In genomic region chr6:96632243-96632642, GRCm38 (mm10) we compare ENCODE assay signal across 12 mouse cellular contexts.
"Had no signal": no experiment of that assay in that cellular context is flagged by ENCODE, and none has a peak within 500 bp of the region (broad histone marks: within the 10 kb centered on the region; RNA-seq: fewer than 3 reads in every experiment).

No protein-coding gene starts in this region.

- H3K36me3 ChIP-seq: kidney, embryonic 15.5 days; limb, embryonic 13.5 days; midbrain, embryonic 13.5 days had no signal

- H3K27me3 ChIP-seq: kidney, embryonic 15.5 days; limb, embryonic 13.5 days; midbrain, embryonic 13.5 days had no signal

- ATAC-seq: lung, postnatal 0 days had no signal

- H3K9me3 ChIP-seq: kidney, embryonic 15.5 days; limb, embryonic 13.5 days; midbrain, embryonic 13.5 days had no signal

- DNase-seq: kidney, adult 2 months; kidney, postnatal 14 days; lung, adult 18-20 months; lung, postnatal 36 days; right cerebral cortex, postnatal 25 days; thymus, postnatal 4 days had no signal

- H3K27ac ChIP-seq: kidney, embryonic 15.5 days; limb, embryonic 13.5 days; liver, embryonic 14.5 days; midbrain, embryonic 13.5 days; stomach, postnatal 0 days had no signal

- H3K9ac ChIP-seq: kidney, embryonic 15.5 days; limb, embryonic 13.5 days; liver, embryonic 14.5 days; midbrain, embryonic 13.5 days had no signal

- H3K4me2 ChIP-seq: kidney, embryonic 15.5 days; limb, embryonic 13.5 days; midbrain, embryonic 13.5 days had no signal

- H3K4me3 ChIP-seq: kidney, embryonic 15.5 days; limb, embryonic 13.5 days; midbrain, embryonic 13.5 days had no signal

- H3K4me1 ChIP-seq: kidney, embryonic 15.5 days had no signal
